Mouse (Mus musculus): ENCODE measurements around the gene Tex10.

GRCm38 (mm10) chr4:48510861-48511260 is 37.6 kb upstream of the Tex10 start:
- TF ChIP-seq CTCF (IDR thresholded peaks at IDR 0.05; ENCODE audit: extremely low read depth, insufficient read length, insufficient replicate concordance, low read depth, low read length) = no peak
- TF ChIP-seq POLR2A (IDR thresholded peaks at IDR 0.05; ENCODE audit: low read depth, low read length) = no peak
